Comparison of ENCODE assay signal across 8 mouse cellular contexts in the genomic region with DNA sequence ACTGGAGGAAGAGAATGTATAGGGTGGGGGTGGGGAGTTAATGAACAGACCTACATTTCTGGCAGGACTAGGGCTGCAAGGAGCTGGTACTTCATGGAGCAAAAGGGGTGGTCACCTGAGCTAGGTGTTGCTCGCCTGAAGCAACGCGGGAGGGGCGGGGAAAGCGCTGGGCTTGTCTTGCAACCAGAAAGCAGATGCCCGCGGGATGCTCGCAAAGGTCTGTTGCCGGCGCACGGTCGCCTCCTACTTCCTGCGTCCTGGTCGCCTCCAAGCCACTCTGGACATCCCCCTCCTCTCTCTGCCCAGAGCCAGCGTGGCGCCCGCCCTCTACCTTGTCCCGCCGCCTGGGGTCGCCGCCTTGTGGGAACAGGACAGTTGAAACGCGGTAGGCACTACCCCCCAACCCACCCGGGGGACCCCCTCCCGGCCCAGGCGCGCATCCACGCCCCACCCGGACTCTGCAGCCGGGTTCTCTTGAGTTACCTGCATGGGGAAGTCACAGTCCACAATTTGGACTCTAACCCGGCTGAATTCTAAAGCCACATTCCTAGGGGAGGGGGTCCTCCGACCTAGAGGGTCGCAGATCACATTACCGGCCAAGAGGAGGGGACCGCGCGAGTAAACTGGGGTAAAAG. TPM values are rescaled to one million over a fixed set of nuclear protein-coding genes. Genes with fewer than 3 reads are reported as not detected.
DNase-seq lines count a peak whose midpoint lies in the region; ATAC-seq and TF ChIP-seq lines count a peak whose summit lies in the region.

No protein-coding gene starts in this region.

- peak overlapping the region; percentile 98; the same call in 1 of the 2 replicates for H3K9ac ChIP-seq in heart, postnatal 0 days (replicated peaks; ENCODE audit: low read depth, low read length)
- H3K9ac ChIP-seq in stomach, postnatal 0 days (ENCODE audit: low read length): peak overlapping the region; percentile 93

- peak overlapping the region; percentile 100 for H3K4me2 ChIP-seq in heart, postnatal 0 days (ENCODE audit: low read depth, low read length)
- H3K4me2 ChIP-seq in stomach, postnatal 0 days (replicated peaks; ENCODE audit: low read depth): peak overlapping the region; percentile 99

- peak; percentile 8 for ATAC-seq in heart, postnatal 0 days (ENCODE audit: insufficient read depth, low read depth)
- peak; percentile 30 for ATAC-seq in megakaryocyte progenitor cell, adult 5-6 weeks (replicated peaks; ENCODE audit: poor library complexity)
- peak; percentile 29 for ATAC-seq in stomach, postnatal 0 days (ENCODE audit: low FRiP score, low TSS enrichment)

- DNase-seq in frontal cortex, postnatal 10 days (ENCODE audit: low spot score in 2 of 2): peak; percentile 10 to 22
- no peak for DNase-seq in frontal cortex, adult 2 months (ENCODE audit: extremely low spot score in 1 of 2, low spot score in 1 of 2)
- peak; percentile 6 for DNase-seq in MEL-GATA-1-ER (ENCODE audit: extremely low read depth, low read depth)
- DNase-seq in heart, postnatal 0 days (ENCODE audit: low spot score): no peak
- DNase-seq in kidney, postnatal 25 days: peak; percentile 57 to 65
- peak; percentile 54 for DNase-seq in stomach, postnatal 0 days (ENCODE audit: low spot score)

- no peak for TF ChIP-seq POLR2A in cortical plate, adult 2 months (IDR thresholded peaks at IDR 0.05; ENCODE audit: extremely low read depth, insufficient read depth, low read length)

- WGBS in heart, postnatal 0 days: under 1% methylated on average over 37 of the region's 37 CpGs
- under 1% methylated on average over 25 of the region's 37 CpGs for WGBS in stomach, postnatal 0 days

- no peak for TF ChIP-seq CTCF in cortical plate, adult 2 months (IDR thresholded peaks at IDR 0.05; ENCODE audit: extremely low read depth, insufficient read depth, low read length)
- TF ChIP-seq CTCF in heart, postnatal 0 days (IDR thresholded peaks at IDR 0.05; ENCODE audit: low read depth): no peak
- peak; percentile 33; the same call in 1 of the 2 replicates for TF ChIP-seq CTCF in stomach, postnatal 0 days (IDR thresholded peaks at IDR 0.05; ENCODE audit: low read depth)

- H3K27me3 ChIP-seq in heart, postnatal 0 days (ENCODE audit: control insufficient read depth, insufficient read depth, low read length): no peaks in the 10 kb centered on the region
- H3K27me3 ChIP-seq in stomach, postnatal 0 days (ENCODE audit: control insufficient read depth, insufficient read depth, low read length): no peaks in the 10 kb centered on the region

- H3K36me3 ChIP-seq in heart, postnatal 0 days (replicated peaks; ENCODE audit: control insufficient read depth, insufficient read depth, low read length): 0 out of 2 replicates have a peak, but pooled peaks cover 10% of the 10 kb centered on the region
- no peaks in the 10 kb centered on the region for H3K36me3 ChIP-seq in stomach, postnatal 0 days (ENCODE audit: control insufficient read depth, insufficient read depth, low read length)

- no peak for TF ChIP-seq EP300 in heart, postnatal 0 days (IDR thresholded peaks at IDR 0.05; ENCODE audit: low read depth)
- no peak for TF ChIP-seq EP300 in stomach, postnatal 0 days (optimal IDR thresholded peaks at IDR 0.05)

- H3K27ac ChIP-seq in cortical plate, adult 2 months (ENCODE audit: insufficient read depth, low read length): no peak overlapping the region
- H3K27ac ChIP-seq in heart, postnatal 0 days (ENCODE audit: low read depth): no peak overlapping the region
- no peak overlapping the region for H3K27ac ChIP-seq in stomach, postnatal 0 days (replicated peaks)

- H3K4me3 ChIP-seq in cortical plate, adult 2 months (ENCODE audit: insufficient read depth, low read length): peak overlapping the region; percentile 83
- peak overlapping the region; percentile 97 for H3K4me3 ChIP-seq in heart, postnatal 0 days (ENCODE audit: low read depth, low read length)
- H3K4me3 ChIP-seq in stomach, postnatal 0 days (ENCODE audit: low read depth, low read length): peak overlapping the region; percentile 92

- H3K9me3 ChIP-seq in heart, postnatal 0 days (replicated peaks; ENCODE audit: control insufficient read depth, low read length): no peaks in the 10 kb centered on the region
- no peaks in the 10 kb centered on the region for H3K9me3 ChIP-seq in stomach, postnatal 0 days (ENCODE audit: control insufficient read depth, low read length)

- H3K4me1 ChIP-seq in cortical plate, adult 2 months (ENCODE audit: control insufficient read depth, insufficient read depth, low read length): peaks cover 3% of the 10 kb centered on the region; the same call in 1 of the 2 replicates
- peaks cover 16% of the 10 kb centered on the region; the same call in 1 of the 2 replicates for H3K4me1 ChIP-seq in heart, postnatal 0 days (ENCODE audit: control insufficient read depth, insufficient read depth)
- peaks cover 4% of the 10 kb centered on the region for H3K4me1 ChIP-seq in stomach, postnatal 0 days (replicated peaks; ENCODE audit: control insufficient read depth, insufficient read depth)

RNA-seq across cellular contexts. Expression of a gene that starts 0.9 kb away (rescaled TPM):
- 16.3 and 16.6 TPM in 2 replicates for polyA plus RNA-seq in frontal cortex, adult 2 months (2012; rRNA removed)
- polyA plus RNA-seq in cortical plate, adult 2 months (2012; rRNA removed): 17.1 TPM in 2 replicates
- total RNA-seq in heart, postnatal 0 days (2014; rRNA removed; ENCODE audit: low replicate concordance): 8.0 and 10.8 TPM in 2 replicates
- 7.3 and 8.1 TPM in 2 replicates for polyA plus RNA-seq in heart, postnatal 0 days (2015; fragmentation: Nextera tagmentation; extraction: Ambion mirVana)
- total RNA-seq in megakaryocyte progenitor cell, adult 5-6 weeks (2015): 25.4 and 27.1 TPM in 2 replicates
- total RNA-seq in megakaryocyte progenitor cell, adult 5-6 weeks (2017): 17.6 and 27.3 TPM in 2 replicates
- 5.3 TPM in 2 replicates for polyA plus RNA-seq in stomach, postnatal 0 days (2015; fragmentation: Nextera tagmentation; extraction: Ambion mirVana)

Comparison
In these comparisons a context has a peak if more than half of its experiments do, and no peak if none do; other contexts are left out.
1. DNase-seq: peak in frontal cortex, postnatal 10 days (2 of 2), MEL-GATA-1-ER (single experiment), kidney, postnatal 25 days (2 of 2) and stomach, postnatal 0 days (single experiment); none in frontal cortex, adult 2 months (0 of 2) and heart, postnatal 0 days (single experiment).
2. Peak in every context shown above with its lines, with median percentiles within 50 percentile points of each other: H3K4me3 ChIP-seq and ATAC-seq.